ENCODE assay signal across 9 mouse cellular contexts in the genomic region with DNA sequence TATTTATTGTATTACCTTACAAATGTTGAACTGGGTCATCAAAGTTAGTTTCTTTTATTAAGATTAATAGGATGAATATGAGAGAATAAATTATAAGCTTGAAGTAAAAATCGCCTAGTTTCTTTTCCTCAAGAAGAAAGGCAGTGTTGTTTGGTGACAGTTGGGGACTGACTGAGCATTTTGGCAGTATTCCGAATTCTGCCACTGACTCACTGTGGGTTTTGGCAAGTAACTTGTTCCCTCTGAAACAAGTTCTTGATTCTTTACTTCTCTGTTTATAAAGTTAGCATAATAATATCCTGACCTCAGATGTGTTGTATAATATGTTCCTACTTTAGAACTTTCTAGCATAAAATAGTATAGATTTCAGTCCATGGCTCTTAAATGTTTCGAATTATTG. TPM values are rescaled to one million over a fixed set of nuclear protein-coding genes. Genes with fewer than 3 reads are reported as not detected.
DNase-seq lines count a peak whose midpoint lies in the region; ATAC-seq and TF ChIP-seq lines count a peak whose summit lies in the region.
"Had no signal": no experiment of that assay in that cellular context is flagged by ENCODE, and none has a peak within 500 bp of the region (broad histone marks: within the 10 kb centered on the region; RNA-seq: fewer than 3 reads in every experiment).

No protein-coding gene starts in this region.

- no peak for TF ChIP-seq CTCF in lung, postnatal 0 days (IDR thresholded peaks at IDR 0.05)

- H3K4me2 ChIP-seq in heart, embryonic 12.5 days: no peak overlapping the region
- no peak overlapping the region for H3K4me2 ChIP-seq in lung, postnatal 0 days (replicated peaks; ENCODE audit: low read depth, low read length)
- H3K4me2 ChIP-seq: neural tube, embryonic 12.5 days had no signal

- 0 out of 2 replicates have a peak, but pooled peaks cover 3% of the 10 kb centered on the region for H3K9me3 ChIP-seq in heart, embryonic 12.5 days (replicated peaks)
- H3K9me3 ChIP-seq in lung, postnatal 0 days (ENCODE audit: low read length): no peaks in the 10 kb centered on the region
- H3K9me3 ChIP-seq: neural tube, embryonic 12.5 days had no signal

- 74% methylated on average over 3 of the region's 3 CpGs for WGBS in heart, embryonic 12.5 days
- WGBS in lung, postnatal 0 days: 59% methylated on average over 3 of the region's 3 CpGs

- H3K4me1 ChIP-seq in heart, embryonic 12.5 days (replicated peaks): no peaks in the 10 kb centered on the region
- no peaks in the 10 kb centered on the region for H3K4me1 ChIP-seq in lung, postnatal 0 days (ENCODE audit: insufficient read depth, low read depth, low read length)
- H3K4me1 ChIP-seq: neural tube, embryonic 12.5 days had no signal

- peak; percentile 21 to 26 for DNase-seq in heart, adult 9 months (ENCODE audit: low spot score in 2 of 2)
- DNase-seq in adrenal gland, postnatal 10 days: peak; percentile 61
- peak; percentile 78 for DNase-seq in fibroblast of lung, adult 2 months (ENCODE audit: low read depth)
- DNase-seq in lung, postnatal 0 days (ENCODE audit: low spot score): peak; percentile 16
- DNase-seq in thymus, postnatal 4 days: no peak
- no peak for DNase-seq in urinary bladder, postnatal 14 days (ENCODE audit: low spot score)
- no peak for DNase-seq in ovary, adult 18-20 months (ENCODE audit: low spot score)

- TF ChIP-seq EP300 in lung, postnatal 0 days (IDR thresholded peaks at IDR 0.05): no peak

- H3K27me3 ChIP-seq in heart, embryonic 12.5 days (replicated peaks): no peaks in the 10 kb centered on the region
- H3K27me3 ChIP-seq in lung, postnatal 0 days (replicated peaks; ENCODE audit: insufficient read depth, low read length): no peaks in the 10 kb centered on the region
- H3K27me3 ChIP-seq: neural tube, embryonic 12.5 days had no signal

- no peak overlapping the region for H3K9ac ChIP-seq in heart, embryonic 12.5 days
- H3K9ac ChIP-seq in lung, postnatal 0 days (replicated peaks; ENCODE audit: low read depth): no peak overlapping the region
- H3K9ac ChIP-seq: neural tube, embryonic 12.5 days had no signal

- ATAC-seq in heart, embryonic 12.5 days (ENCODE audit: insufficient number of reproducible peaks, low FRiP score): no peak
- ATAC-seq in lung, postnatal 0 days: no peak

- peaks cover 27% of the 10 kb centered on the region for H3K36me3 ChIP-seq in heart, embryonic 12.5 days
- peaks cover 5% of the 10 kb centered on the region; the same call in 1 of the 2 replicates for H3K36me3 ChIP-seq in lung, postnatal 0 days (ENCODE audit: insufficient read depth, low read length)

- no peak overlapping the region for H3K27ac ChIP-seq in heart, embryonic 12.5 days (ENCODE audit: poor library complexity, severe bottlenecking)
- H3K27ac ChIP-seq in lung, postnatal 0 days (ENCODE audit: low read length): no peak overlapping the region
- H3K27ac ChIP-seq: neural tube, embryonic 12.5 days had no signal

- H3K4me3 ChIP-seq in heart, embryonic 12.5 days: no peak overlapping the region
- no peak overlapping the region for H3K4me3 ChIP-seq in lung, postnatal 0 days (ENCODE audit: low read depth, low read length)
- H3K4me3 ChIP-seq: neural tube, embryonic 12.5 days had no signal

RNA-seq across cellular contexts. Expression of gene Ccdc88a, which starts 55.3 kb away (rescaled TPM):
- 31.4 and 32.0 TPM in 2 replicates for polyA plus RNA-seq in heart, embryonic 12.5 days (2016; fragmentation: Nextera tagmentation; extraction: Ambion mirVana)
- 10 to 100 TPM; 18.9 to 26.0 TPM for total RNA-seq in adrenal gland, postnatal 10 days (2021)
- polyA plus RNA-seq in lung, postnatal 0 days (2015; fragmentation: Nextera tagmentation; extraction: Ambion mirVana): 13.1 and 16.3 TPM in 2 replicates

Comparison
In these comparisons a context has a peak if more than half of its experiments do, and no peak if none do; other contexts are left out.
1. DNase-seq: peak in heart, adult 9 months (2 of 2), adrenal gland, postnatal 10 days (single experiment), fibroblast of lung, adult 2 months (single experiment) and lung, postnatal 0 days (single experiment); none in thymus, postnatal 4 days (single experiment), urinary bladder, postnatal 14 days (single experiment) and ovary, adult 18-20 months (single experiment).